Mouse (Mus musculus): ENCODE measurements around the gene Pcca.

Pcca gene

DNA sequence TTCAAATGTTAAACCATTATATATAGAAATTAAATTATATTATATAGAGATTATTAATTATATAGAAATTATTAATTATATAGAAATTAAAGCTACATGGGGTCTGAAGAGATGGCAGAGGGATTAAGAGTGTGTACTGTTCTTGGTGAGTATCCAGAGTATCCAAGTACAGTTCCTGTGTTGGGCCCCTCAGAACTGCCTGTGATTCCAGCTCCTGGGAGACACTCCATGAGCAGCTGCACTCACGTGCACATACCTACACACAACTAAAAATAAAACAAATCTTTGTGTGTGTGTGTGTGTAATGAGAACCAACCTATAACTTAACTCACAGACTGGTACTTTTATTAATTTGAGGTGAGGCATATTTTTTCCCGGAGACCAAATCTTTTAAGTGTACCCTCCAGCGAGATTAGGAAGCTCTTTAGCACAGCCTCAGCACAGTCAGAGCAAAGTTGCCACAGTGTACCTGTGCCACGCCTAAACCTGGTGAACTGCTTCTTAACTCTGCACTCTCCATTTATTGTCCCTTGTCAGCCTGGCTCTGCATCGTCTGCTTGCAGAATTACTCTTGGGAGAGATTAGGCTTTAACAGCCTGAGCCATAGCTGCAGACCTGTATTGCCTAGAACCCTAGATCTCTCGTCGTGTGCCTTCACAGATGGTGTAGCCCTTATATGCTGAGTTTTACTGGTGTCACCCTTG, 301.5 kb downstream of the Pcca start:
- DNase-seq (ENCODE audit: low read depth, low spot score) = no peak

GRCm38 (mm10) chr14:122836221-122836620, 302.1 kb downstream of the Pcca start:
- DNase-seq (ENCODE audit: low read depth, low spot score) = no peak

DNA sequence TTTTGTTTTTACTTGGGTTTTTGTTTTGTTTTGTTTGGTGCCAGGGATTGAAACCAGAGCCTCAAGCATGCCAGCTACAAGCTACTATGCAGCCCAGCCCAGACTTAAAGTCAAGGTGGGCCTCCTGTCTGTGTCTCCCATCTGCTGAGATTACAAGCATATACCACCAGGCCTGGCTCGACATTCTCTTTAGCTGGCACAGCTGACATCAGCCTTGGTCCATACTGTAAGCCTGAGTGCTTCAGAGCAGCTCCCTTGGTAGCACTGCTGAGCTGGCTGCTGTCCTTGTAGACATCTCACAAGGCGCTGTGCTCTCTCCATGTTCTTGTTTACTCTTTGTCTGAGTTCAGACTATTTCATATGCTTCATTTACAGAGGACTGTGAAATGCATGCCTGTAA, 302.9 kb downstream of the Pcca start:
- peak; percentile 12 for DNase-seq (ENCODE audit: low read depth, low spot score)

- no peak for DNase-seq (ENCODE audit: low read depth, low spot score)
Observed at GRCm38 (mm10) chr14:122852506-122853057, 318.5 kb downstream of the Pcca start.

GRCm38 (mm10) chr14:122859792-122860191, 325.7 kb downstream of the Pcca start:
- DNase-seq (ENCODE audit: low read depth, low spot score) = no peak

DNA sequence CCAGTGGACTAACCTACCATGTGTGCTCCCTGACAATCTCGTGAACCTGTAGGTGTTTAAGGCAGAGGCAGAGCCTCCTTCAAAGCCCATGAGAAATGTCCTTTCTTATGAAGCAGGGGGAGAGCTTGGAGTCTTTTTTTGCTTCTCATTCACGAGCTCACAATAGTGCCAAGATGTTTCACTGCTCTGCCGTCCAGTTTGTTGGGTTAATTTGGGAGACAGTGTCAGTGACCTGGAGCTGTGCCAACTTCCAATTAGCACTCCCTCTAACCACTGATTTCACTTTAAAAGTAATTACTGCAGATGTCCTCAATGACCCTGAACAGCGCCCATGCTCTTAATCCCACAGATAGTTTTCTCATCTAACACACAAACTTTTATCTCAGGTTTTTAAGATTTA, 328.5 kb downstream of the Pcca start:
- DNase-seq (ENCODE audit: low read depth, low spot score) = peak; percentile 52

DNA sequence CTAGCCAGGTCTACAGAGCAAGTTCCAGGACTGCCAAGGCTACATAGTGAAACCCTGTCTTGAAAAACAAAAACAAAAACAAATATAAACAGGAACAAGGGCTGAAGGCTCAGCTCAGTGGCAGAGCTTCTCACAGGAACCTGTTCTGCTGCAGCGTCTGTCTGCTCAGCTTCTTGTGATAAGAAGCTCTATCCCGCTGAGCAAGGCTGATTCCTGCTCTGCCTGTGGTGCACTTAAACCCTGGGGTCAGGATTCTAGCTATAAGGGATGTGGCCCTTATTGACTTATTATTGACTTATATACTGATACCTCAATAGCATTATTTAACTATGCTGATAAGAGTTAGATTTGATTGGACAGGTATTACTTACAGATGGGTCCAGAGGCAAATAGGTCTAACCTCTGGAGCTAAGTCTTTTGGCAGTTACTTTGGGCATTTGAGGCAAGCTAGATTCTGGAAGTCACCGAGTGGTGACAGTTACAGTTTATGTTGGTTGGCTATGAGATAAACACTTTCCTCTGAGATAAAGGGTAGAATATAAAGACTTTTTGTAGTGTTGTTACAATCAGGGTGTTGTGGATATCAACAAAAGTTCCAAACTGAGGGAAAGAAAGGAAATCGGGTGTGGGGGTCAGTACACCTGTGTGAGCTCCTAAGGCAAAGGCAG, 331.5 kb downstream of the Pcca start:
- no peak for DNase-seq (ENCODE audit: low read depth, low spot score)

DNA sequence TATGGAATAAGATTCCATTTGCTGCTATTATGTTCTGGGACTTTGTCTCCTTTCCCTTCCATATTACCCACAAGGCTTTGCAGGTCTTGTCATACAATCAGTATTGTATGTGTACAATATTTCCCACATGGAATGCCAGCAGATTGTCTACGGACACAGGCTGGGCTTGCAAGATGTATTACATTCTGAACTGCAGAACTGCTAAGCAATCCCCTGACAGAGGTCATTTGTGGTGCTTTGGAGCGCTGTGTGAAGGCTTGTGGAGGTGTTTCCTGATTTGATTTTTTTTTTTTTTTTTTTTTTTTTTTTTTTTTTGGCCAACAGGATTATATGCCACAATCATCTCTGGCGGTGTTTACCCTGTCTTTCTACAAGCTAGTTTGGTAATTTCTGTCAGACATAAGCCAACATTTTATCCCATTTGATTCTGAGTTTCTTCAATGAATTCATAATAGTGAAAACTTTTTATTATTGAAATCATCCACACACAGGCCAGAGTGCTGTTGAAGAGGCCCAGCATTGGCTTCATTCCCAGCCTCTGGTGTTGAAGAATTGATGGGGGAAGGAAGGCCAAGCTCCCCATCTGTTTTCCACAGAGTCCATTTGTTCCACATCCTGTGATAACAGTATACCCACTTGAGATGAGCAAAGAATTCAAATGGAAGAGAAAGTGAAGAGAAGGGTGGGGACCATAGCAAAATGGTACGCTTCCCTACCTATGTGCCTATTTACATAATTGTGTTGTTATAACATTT, 333.6 kb downstream of the Pcca start:
- peak; percentile 68 for DNase-seq (ENCODE audit: low read depth, low spot score)

GRCm38 (mm10) chr14:122869831-122870230, 335.7 kb downstream of the Pcca start:
- no peak for DNase-seq (ENCODE audit: low read depth, low spot score)

- DNase-seq (ENCODE audit: low read depth, low spot score) = no peak
Observed at GRCm38 (mm10) chr14:122871841-122872580, 337.9 kb downstream of the Pcca start.

GRCm38 (mm10) chr14:122872612-122873011, 338.5 kb downstream of the Pcca start:
- no peak for DNase-seq (ENCODE audit: low read depth, low spot score)

GRCm38 (mm10) chr14:122875056-122875455, 340.9 kb downstream of the Pcca start:
- peak; percentile 53 for DNase-seq (ENCODE audit: low read depth, low spot score)

- DNase-seq (ENCODE audit: low read depth, low spot score) = peak; percentile 27
Observed at GRCm38 (mm10) chr14:122875636-122876035, 341.5 kb downstream of the Pcca start.

DNA sequence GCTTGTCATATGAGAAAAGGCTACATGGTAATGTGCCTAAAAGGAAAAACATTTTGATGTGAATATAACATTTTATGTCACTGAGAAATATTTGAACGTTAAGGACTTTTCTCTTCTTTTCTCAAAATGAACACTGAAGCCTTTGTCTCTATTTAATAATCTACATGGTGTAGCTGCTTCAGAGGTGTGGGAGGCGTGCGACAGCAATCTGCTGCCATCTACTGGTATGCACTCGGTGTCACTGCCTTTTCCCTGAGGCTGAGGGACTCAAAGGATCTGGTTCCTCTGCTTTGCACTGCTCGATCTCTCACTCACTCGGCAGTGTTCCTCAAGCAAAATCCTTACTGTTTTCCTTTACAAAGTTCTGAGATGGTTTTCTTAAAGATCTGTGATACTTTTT, 342.0 kb downstream of the Pcca start:
- DNase-seq (ENCODE audit: low read depth, low spot score) = peak; percentile 97

- peak; percentile 44 for DNase-seq (ENCODE audit: low read depth, low spot score)
Observed at GRCm38 (mm10) chr14:122876723-122877122, 342.6 kb downstream of the Pcca start.

- peak; percentile 64 for DNase-seq (ENCODE audit: low read depth, low spot score)
Observed at GRCm38 (mm10) chr14:122877787-122878186, 343.7 kb downstream of the Pcca start.

DNA sequence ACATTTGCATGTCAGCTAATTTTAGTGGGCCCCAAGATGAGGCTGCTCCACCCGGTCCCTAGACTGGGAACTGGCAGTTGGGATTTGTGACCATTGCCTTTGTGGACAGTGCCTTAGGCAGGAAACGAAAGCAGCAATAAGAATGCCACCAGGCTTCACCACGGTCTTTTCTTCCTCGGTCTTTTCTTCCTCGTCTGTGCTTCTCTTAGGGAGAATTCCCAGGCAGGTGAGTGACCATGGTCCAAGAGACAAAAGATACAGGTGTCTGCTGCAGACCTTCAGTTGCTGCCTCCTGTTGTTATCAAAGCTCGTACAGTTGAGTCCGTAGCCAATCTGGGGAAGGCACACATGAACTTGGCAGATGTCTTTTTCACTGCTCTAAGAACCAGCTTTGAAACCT, 346.2 kb downstream of the Pcca start:
- no peak for DNase-seq (ENCODE audit: low read depth, low spot score)

GRCm38 (mm10) chr14:122881699-122882098, 347.6 kb downstream of the Pcca start:
- no peak for DNase-seq (ENCODE audit: low read depth, low spot score)

DNA sequence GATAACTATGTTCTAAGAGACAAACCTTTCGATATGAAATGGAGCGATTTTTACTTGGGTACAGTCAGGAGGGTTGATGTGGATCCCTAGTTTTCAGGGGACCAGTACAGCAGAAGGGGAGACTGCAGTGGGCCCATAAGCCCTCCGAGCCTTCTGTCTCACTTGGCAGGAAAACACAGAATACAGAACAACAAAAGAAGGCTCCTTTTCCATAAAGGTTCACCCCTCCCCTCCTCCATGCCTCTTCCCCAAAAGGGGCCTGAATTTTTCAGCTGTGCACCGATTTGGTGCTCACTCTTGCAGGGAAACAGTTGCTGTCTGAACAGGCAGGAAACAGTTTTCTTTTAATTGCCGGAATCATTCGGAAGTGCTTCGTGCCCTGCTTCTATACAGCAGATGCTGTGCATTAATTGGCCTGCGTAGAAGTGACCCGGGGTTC, 348.1 kb downstream of the Pcca start:
- DNase-seq (ENCODE audit: low read depth, low spot score) = peak; percentile 68

DNA sequence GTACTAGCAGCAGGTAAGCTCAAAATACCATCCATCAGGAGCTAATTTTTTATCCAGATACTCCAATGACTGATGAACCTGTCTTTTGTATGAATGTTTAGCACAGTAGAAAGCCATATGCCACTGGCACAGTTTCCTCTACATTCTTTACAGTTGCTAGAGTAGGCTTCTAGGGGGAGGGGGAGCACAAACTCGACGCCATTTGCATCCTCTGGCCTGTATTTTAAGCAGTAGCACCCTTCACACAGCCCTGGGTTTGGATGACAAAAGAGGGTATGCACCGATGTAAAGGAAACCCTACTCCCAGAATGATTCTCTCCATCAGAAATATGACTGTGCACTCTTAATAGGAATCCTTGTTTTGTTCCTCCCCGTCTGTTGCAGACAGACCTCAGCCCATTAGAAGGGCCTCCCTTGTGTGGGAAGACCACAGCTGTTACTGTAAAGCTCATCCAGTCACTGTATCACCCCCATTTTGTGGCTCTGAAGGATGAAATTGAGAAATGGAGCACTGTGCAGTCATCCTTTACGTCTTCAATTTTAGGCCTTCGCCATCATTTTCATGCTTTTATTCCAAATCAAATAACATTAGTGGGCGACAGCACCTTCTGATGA, 348.8 kb downstream of the Pcca start:
- DNase-seq (ENCODE audit: low read depth, low spot score) = peak; percentile 51

DNA sequence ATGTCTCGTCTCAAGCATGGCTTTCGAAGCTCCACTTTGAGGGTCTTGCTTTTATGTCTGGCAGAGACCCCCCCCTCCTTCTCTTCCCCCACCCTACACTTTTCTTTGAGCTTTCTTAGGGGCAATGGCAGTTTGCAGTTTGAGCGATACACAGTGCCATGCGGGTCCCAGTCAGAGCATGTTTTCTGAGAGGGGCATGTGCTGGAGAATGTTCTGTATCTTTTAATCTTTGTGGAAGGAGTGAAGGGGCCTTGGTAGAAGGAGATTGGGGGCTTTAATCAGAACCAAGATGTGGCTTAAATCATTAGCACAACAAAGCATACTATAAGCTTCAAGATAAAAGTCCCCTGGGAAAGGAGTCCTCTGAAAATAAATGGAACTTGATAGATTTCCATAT, 349.3 kb downstream of the Pcca start:
- no peak for DNase-seq (ENCODE audit: low read depth, low spot score)
